Mouse (Mus musculus) G1E (cell line): ENCODE data around the gene Hebp1.

Experiments
- CTCF ChIP-seq: IDR thresholded peaks from 2 replicates; pipeline ENCODE4 v1.5.1; 2012; ENCODE audit warnings: low read depth, low read length, inconsistent platforms, mixed read lengths
- GATA1 ChIP-seq: IDR thresholded peaks from 2 replicates; pipeline ENCODE4 v1.6.1; 2012; ENCODE audit warnings: borderline replicate concordance, low read length, inconsistent platforms, mixed read lengths
- POLR2AphosphoS5 ChIP-seq: IDR thresholded peaks from 2 replicates; pipeline ENCODE4 v1.6.1; 2012; ENCODE audit warnings: low read depth, low read length, inconsistent platforms; ENCODE audit not compliant: insufficient replicate concordance

- TF ChIP-seq CTCF (no peak), GATA1 (no peak), POLR2AphosphoS5 (no peak)
These were observed 48.6 kb downstream of the Hebp1 start for GRCm38 (mm10) chr6:135149175-135149574.
